Mouse (Mus musculus) frontal cortex, postnatal 14 days (tissue): ENCODE measurements at regions not wholly inside any gene's neighbourhood (a gene's known extent, or its start where the extent isn't known, plus 50 kb on each side); places are given as distances from the start of the nearest gene placed in this dataset.

Experiments used
- DNase-seq, 2 experiments: peaks; one replicate each; pipeline ENCODE4 v3.0.0; 2022; ENCODE audit warnings: low spot score in 2 of 2

DNA sequence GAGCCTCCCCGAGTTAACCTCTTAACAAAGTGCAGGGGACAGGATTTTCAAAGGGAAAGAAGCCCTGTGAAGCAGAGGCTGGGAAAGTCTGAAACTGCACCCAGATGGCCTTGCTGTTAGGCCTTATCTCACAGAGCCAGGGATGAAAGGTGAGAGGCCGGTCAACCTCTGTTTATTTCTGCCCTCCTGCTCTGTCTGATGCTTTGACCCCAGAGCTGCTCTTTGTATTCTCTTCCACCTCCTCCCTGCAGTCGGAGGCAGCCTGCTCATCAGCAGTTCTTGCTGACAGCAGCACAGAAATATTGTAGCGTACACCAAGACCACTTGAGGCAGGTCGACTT lies 212.2 kb downstream of the Enc1 start:
- DNase-seq = no peak

DNA sequence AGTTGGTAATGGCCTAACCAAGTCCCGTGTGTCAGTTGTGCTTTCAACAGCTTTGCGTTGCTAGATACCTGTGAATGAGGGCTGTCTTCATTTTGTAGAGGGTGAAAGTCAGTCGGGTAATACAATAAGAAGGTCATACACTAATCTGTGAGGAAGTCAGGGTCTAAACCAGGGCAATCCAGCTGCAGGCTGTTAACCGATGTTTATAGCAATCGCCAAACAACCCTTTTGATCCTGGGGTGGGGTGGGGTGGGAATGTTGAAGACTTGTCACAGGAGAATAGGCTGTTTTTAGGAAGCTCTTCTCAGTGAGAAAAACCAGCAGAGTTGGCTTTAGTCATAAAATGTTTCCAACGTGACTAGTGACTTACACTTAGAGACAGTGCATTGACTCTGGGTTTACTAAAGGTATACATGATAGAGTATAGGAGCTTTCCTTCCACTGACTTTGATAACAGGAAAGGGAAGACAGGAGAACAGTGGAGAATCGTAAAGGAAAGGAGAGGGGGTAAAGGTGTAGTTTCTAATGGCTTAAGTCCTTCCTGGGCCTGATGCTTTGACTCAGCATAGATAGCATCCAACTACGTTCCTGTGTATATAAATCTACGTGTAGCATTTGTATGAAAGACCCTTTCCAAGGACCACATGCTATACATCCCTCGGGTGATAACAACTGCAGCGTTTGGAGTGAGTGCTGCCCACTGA lies 211.6 kb downstream of the Enc1 start:
- no peak for DNase-seq

DNA sequence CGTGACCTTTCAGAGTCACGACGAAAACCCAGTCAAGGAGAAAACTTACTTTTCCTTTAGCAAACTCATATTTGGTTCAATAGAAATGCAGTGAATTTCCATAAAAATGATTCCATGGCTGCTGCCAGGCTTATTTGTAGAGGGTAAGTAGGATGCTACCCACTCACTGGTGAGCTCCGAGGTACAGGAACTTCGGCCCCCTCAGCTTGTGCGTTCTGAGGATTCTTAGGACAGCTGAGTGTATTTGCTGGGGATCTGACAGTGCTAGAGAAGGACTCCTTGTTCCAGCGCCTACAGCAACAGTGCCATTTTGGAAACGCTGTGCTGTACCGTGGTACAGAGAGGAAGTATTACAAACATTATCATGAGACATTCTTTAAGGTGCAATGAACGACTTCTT lies 210.4 kb downstream of the Enc1 start:
- no peak for DNase-seq

DNA sequence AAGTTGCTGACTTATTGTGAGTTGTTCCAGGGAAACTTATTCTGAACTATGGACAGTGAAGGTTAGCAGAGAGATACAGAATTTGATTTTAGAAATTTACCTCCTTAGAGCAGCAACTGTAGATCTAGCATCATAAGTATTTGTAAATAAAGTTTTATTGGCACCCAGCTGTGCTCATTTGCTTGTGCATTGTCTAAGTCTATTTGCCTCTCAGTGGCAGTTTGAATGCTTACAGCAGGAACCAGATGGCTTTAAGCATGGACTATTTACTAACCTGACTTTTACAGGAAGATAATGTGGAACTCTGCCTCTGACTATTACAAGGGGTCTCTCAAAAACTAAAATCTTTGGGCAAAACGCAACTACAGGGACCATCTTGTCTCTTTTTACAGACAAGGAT lies 207.2 kb downstream of the Enc1 start:
- no peak for DNase-seq

DNA sequence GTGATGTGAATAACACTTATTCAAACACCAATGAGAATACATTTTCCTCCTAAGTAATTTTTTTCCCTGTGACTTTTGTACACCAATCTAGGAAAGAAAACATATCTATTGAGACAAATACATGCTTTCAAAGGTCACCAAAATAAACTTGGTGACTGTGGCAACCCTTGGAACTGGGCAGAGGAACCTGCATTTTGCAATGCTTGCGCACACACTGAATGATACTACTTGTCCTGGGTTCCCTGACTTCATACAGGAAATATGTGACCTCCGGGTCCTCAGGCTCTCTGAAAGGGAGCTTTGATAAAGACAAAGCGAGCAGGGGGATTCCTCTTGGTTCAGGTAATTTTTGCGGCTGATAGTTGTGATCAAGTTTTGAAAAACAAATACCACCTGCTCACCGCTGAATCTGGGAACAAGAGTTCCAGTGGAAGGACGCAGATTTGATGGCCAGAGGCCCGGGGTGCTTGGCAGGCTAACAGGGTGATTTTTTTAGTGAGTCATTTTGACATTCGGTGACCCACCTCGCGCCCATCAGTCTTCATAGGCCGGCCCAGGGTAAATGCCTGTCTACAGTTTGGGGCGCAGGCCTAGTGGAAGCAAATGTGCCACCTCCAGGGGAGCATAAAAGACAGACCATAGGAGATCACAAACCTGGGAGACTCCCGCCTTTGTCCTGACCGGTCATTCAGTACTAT lies 203.0 kb downstream of the Enc1 start:
- DNase-seq = no peak

DNA sequence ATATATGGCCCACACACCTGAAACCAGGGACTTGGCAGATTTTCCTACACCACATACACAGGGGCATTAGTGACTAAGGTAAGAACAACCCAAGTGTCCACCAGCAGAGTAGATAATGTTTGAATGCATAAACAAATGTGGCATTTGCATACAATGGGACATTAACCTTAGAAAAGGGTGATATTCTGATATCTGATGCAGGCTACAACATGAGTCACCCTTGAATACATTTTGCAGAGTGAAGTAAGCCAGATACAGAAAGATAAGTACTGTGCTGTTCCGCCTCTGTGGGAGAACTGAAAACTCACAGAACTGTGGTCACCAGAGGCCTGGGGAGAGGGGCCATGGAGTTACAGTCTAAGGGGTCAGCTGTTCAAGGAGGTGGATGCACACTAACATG lies 201.9 kb downstream of the Enc1 start:
- DNase-seq = no peak

DNA sequence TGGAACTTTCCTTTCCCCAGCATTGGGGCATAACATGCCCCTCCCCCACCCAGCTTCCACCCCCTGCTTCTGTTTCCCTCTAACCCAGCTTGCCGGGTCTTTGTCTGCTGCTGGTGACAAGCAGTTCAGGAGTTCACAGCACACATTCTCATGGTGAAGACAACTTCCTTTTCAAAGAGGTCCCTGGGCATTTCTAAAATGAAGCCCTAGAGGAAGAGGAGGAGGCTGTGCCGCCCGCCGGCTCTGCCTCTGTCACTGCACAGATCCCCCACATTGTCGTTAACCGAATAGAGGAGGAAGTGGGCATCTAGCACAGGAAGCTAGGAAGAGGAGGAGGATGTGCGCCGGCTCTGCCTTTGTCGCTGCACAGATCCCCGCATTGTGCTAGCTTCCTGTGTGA lies 201.4 kb downstream of the Enc1 start:
- peak in 1 of 2 experiments; percentile 23 for DNase-seq

DNA sequence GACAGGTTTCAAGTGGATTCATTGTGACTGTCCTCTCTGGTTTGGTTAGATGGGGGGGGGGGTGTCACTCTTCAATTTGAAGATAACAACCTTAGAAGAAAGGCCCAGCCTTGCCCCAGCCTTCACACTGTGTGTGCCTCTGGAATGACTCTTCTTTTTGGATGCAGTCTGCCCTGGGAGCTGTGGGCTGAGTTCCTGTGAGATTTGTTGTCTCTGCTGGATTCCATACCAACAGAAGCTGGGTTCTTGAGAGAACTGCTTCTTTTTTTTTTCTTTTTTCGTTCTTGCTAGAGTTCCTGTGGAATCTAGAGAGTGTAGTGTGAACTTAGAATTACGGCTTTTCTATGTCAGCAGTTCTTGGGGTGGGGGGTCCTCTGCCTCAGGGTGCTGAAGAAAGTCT lies 200.9 kb downstream of the Enc1 start:
- no peak for DNase-seq

DNA sequence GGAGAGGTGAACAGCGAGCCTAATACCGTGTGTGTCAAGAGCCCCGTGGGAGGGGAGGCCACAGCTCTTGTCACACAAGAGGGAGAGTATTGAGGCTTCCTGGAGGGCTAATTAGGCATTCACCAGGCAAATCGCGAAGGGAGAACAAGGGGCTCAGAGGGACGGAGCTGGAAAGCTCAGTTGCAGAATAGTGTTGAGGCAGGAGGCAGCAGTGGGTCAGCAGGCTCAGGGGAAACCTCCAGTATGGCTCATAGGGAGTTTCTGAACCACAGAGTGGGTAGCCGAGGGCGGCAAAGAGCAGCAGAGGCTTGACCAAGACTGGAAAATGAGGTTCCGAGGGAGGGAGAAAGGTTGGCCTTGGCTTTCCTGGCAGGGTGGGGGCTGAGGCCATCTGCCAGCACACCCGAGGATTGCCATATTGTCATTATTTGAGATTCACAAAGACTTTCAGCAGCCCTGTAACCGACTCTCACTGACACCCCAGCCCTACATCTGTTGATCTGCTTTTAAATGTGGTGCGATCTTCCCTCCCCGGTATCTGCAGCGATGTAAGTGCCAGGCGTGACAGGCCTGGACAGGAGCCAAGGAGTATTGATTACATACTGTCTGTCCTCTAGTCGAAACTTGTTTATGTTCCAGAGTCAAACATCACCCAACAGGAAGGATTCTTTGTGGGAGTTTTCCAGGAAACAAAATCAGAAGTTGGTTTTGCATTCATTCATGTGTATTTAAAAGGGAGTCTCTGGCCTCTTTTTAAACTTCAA lies 198.5 kb downstream of the Enc1 start:
- no peak for DNase-seq

DNA sequence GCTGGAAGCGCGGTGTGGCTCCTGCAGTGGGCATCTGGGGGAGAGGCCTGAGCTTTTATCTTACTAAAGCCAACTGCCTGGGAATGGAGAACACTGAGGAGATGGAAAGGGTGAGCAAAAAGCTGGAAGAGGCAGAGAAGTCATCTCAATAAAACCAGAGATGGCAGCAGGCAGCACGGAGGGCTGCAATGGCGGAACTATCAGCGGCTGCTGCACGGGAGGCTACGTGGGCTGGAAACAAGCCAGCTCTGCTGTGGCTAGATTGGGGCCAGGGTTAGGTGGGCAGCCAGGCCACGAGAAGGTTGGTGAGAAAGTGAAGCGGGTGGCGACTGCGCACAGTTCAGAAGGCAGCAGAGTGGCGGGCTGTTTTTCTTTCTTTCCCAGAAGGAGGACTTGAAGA lies 197.8 kb downstream of the Enc1 start:
- DNase-seq = no peak

DNA sequence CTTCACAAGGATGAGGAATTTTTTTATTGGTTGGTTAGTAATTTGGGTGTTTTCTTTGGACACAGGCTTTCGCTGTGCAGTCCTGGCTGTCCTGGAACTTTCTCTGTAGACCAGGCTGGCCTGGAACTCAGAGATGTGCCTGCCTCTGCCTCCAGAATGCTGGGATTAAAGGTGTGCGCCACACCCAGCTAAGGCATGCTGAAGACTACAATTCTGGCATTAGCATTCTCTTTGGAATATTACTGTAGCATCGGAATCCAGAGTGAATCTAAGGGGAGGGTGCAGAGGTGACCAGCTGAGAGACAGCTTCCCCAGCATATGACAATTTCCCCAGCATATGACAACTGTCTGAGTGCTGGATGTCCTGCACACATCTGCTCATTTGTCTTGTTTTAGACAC lies 197.4 kb downstream of the Enc1 start:
- DNase-seq = no peak

DNA sequence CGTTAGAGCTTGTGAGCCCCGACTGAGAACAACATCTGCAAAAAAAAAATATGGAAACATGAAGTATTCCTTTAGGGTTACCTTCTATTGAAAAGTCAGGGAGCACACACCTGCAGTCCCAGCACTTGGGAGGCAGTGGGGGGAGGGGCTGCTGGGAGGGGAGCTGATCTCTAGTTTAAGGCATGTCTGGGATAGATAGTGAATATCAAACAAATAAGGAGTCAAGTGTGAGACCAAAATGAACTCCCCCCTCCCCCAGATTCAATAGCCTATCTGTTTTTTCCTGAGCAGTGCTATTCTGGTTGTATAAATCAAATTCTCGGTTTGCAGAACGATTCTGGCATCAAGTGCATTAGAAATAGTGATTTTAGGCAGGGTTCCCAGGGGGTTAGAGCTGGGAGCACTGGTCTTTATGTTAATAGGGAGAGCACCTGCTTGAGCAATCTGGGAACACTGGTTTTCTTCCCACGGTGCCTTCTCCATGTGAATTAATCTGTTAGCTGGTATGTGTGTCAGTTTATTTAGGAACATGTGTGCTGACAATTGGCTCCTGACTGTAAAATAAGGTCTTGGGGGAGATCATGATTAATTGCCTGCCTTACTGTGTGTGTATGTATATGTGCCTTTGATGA lies 195.9 kb downstream of the Enc1 start:
- no peak for DNase-seq

DNA sequence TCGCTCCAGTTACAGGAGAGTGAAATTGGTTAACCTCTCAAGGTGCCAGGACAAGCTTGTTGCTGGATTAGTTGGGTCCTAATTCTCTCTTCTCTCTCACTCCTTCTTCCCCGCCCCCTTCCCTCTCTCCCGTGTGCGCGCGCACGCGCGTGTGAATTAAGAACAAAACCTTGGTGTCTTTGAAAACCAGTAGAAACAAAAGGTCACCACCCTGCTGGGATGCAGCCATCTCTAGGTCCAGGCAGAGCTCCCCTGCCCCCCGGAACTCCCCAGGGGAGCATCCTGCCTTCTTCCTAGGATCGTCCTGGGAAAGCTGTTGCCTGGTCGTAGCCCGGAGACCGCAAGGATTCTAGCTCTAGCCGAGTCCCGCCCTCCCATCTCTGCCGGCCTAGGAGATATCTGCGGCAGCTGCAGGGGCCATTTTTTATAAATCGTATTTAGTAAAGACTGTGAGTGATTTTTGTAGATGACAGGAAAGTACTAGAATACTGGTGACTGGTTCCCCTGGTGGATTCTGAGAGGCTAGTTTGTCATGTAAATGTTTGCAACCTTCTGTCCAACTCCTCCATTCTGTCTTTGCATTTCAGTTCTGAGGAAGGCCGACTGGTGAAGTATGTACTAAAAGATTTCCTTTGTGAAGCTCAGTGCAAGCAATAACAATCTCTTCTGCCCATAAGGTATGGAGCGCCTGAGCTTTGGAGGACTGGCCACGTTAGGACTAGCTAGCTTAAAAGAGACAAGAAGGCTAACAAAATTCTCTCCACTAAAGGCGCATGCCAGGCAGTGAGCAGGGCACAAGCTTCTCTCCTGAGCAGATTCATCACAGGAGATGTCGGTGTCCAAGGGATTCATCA lies 195.2 kb downstream of the Enc1 start:
- DNase-seq = peak in 1 of 2 experiments; percentile 44

DNA sequence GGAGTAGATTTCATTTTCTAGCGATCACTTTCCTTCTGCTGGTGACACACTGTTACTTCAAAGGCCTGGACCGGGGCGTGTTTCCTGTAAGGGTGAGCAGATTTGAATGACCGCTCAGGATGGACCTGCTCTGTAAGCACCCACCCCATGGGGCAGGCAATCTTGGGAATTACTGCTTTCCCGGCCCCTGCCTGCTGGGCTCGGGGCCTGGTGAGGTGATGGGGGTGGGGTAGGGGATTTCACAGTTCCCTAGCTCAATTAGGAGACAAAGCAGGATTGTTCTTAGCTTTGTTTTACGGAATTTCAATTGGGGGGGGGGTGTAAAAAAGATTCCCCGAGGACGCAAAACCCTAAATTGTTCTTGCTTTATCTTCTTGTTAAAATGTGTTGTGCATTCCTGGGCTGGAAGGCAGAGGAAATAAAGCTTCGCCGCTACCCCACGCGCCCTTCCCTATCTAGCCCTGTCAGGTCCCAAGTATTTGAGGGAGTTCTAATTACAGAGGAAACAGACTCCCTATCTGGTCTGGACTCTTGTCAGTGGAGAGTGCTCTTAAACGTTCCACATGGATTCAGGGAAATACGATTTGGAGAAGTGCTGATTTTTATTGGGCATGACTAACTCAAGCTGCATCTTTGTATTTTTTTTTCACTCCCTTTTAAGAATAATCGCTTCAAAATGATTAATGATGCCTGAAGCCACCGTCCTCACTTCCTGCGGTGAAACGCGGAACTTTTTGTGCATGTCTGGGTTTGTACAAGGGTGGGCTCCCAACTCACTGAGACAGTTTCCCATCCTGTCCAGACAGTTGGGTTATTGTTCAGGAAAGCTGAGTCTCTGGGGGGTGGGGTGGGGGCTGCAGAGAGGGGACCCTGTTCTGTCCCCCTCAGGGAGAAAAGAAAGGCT lies 194.3 kb downstream of the Enc1 start:
- no peak for DNase-seq

DNA sequence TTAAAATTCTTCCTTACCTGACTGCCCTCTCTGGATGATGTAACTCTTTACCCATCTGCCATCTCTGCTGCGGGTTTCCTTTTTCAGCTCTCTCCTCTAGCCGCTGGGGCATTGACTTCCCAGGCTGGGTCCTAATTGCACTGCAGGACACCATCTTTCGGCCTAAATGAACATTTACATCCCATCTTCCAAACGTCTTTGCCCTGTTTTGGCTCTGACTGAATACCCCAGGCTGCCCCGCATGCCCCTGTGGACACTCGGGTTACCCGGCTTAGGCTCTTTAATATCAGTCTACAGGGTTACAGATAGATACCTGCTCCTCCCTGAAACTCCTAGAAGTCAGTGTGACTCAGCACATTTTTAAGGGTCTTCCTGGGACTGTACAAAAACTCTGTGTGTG lies 193.3 kb downstream of the Enc1 start:
- DNase-seq = no peak

DNA sequence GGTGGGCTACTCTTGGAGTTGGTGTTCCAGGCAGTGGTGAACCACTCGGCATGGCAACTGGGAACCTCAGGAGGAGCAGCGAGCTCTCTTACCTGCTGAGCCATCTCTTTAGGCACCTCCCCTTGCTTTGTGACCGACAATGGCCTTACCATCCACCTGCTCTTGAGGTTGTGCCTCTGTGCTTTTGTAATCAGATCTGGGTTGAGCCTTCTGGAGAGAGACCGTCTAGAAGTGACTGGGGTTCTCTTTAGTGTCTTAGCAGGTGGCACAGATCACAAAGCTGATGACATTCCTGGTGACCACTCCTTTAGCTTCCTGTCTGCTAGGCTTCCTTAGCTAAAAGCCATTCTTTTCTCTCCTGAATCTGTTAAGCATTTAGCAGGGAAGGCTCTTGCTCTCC lies 191.7 kb downstream of the Enc1 start:
- DNase-seq = no peak

DNA sequence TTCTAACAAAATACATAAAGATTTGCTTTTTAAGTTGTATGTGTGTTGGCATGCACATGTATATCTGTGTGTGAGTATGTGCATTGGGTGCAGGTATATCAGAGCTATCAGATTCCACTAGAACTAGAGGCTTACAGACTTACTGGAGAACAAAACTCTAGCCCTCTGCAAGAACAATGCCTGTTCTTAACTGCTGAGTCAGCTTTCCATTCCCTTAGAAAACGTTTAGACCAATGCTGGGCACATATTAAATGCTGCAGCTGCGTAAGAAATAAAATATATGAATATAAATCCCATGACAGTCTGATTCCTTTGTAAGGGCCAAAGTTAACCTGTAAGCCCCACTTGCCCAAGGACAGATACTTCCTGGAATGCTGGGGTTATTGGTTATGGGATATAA lies 190.0 kb downstream of the Enc1 start:
- no peak for DNase-seq

DNA sequence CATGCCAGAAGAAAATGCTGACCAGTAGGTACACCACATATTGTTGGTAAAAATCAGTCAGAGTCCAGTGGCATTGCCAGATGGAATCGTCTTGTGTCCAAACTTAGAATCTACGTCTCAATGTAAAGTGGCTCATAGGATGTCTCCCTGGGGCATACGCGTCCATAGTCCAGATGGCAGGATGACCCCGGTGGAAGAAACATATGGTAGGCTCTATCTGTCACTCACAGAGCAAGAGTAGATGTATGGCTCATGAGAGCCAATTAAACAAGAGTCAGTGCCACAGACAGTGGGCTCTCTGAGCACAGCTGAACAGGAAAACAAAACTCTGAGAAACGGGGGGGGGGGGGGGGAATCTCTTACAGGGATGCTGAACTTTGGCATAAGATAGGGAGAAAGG lies 187.3 kb downstream of the Enc1 start:
- DNase-seq = no peak

DNA sequence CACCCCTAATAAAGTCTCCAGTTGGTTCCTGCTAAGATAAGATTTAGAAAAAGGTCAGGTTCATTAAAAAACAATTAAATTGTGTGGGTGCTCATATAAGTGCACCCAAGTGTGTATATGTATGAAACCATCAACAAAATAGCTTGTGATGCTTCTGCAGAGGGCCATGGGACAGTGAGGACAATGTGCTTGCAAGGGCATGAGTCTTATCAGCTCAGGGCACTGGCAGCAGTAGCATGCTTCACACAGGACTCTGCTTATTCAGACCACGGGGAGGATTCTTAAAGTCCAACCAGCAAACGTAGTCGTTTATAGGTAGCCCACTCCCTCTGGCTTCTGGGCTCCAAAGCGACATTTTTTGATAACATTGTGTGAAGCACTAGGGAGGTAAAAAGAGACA lies 186.6 kb downstream of the Enc1 start:
- no peak for DNase-seq

DNA sequence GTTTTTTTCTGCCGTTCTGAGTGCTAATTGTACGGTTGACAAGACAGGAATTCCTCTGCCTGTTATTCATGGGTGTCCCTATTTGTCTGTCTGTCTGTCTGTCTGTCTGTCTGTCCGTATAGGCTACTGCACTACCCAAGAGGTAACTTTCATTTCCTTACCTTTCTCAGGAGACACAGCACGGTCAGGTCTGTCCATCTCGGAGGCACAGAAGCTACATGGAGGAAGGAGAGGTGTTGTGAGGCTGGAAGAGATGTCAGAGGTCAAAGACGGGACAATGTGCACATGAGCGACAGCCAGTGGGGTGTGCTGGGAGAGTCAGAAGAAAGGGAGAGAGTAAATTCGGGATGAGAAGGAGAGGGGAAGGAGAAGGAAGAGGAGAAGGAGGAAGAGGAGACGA lies 184.8 kb downstream of the Enc1 start:
- no peak for DNase-seq

DNA sequence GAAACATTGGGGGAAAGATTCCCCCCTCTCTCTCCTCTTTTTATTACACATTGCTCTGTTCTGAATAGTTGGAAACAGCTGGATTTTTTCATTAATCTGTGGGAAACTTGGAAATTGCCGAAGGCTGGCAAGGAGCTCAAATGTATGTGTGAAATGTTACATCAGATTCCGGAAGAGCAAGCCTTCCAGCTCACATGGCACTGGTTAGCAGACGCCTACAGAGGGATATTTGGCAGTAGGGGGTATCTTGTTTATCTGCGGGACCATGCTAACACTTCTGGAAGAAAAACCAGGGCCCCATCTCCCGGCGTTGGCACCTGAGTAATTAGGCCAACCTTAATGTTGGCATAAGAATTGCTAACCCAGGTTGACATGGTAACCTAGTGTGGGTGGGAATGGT lies 183.0 kb downstream of the Enc1 start:
- no peak for DNase-seq
